Mouse (Mus musculus) kidney, adult 9 months (tissue): ENCODE results near the gene Glipr1l3.
"Not testable (repeated sequence)": the region's sequence is repeated elsewhere in the genome, so short reads cannot be mapped to it uniquely, and the experiment has no call there.

Experiments used
- DNase-seq: peaks from one replicate; pipeline ENCODE4 v3.0.0; 2022

The Glipr1l3 gene

GRCm38 (mm10) chr10:112159882-112160560 is at the start of gene Glipr1l3:
Glipr1l3 (minus strand) TSS chr10:112160327.
- peak; percentile 56 for DNase-seq

- peak; percentile 35 for DNase-seq
These were observed 43.3 kb upstream of the Glipr1l3 start for GRCm38 (mm10) chr10:112203463-112203862.

GRCm38 (mm10) chr10:112193919-112194318 is 33.8 kb upstream of the Glipr1l3 start:
- DNase-seq, result not testable (repeated sequence)

GRCm38 (mm10) chr10:112177027-112177426 is 16.9 kb upstream of the Glipr1l3 start:
- DNase-seq, result not testable (repeated sequence)

GRCm38 (mm10) chr10:112163168-112163766 is 3.1 kb upstream of the Glipr1l3 start, which contains the start of gene Caps2:
Caps2 (plus strand) TSS chr10:112163621.
- peak; percentile 25 for DNase-seq

GRCm38 (mm10) chr10:112139834-112140233 is 20.3 kb downstream of the Glipr1l3 start:
- no peak for DNase-seq

- DNase-seq, result no peak
These were observed 21.2 kb downstream of the Glipr1l3 start for GRCm38 (mm10) chr10:112138871-112139430.

GRCm38 (mm10) chr10:112138050-112138870 is 21.9 kb downstream of the Glipr1l3 start:
- DNase-seq, result peak; percentile 23

GRCm38 (mm10) chr10:112132194-112132593 is 27.9 kb downstream of the Glipr1l3 start:
- DNase-seq, result no peak

- DNase-seq, result not testable (repeated sequence)
These were observed 32.4 kb downstream of the Glipr1l3 start for GRCm38 (mm10) chr10:112127682-112128230.

GRCm38 (mm10) chr10:112125090-112125489 is 35.0 kb downstream of the Glipr1l3 start:
- DNase-seq, result not testable (repeated sequence)

- DNase-seq, result no peak
These were observed 49.7 kb downstream of the Glipr1l3 start for GRCm38 (mm10) chr10:112110401-112110800.

GRCm38 (mm10) chr10:112105785-112106184 is 54.3 kb downstream of the Glipr1l3 start:
- peak; percentile 58 for DNase-seq
